Mouse (Mus musculus) stomach, postnatal 0 days (tissue): Measurements from ENCODE around the gene Wiz.

Source experiments
- CTCF ChIP-seq: IDR thresholded peaks from 2 replicates; pipeline ENCODE4 v1.5.1; 2016; ENCODE audit warnings: antibody characterized with exemption, low read depth, mild to moderate bottlenecking, moderate library complexity
- EP300 ChIP-seq: optimal IDR thresholded peaks from 2 replicates; pipeline ENCODE3; 2016; ENCODE audit warnings: antibody characterized with exemption

DNA sequence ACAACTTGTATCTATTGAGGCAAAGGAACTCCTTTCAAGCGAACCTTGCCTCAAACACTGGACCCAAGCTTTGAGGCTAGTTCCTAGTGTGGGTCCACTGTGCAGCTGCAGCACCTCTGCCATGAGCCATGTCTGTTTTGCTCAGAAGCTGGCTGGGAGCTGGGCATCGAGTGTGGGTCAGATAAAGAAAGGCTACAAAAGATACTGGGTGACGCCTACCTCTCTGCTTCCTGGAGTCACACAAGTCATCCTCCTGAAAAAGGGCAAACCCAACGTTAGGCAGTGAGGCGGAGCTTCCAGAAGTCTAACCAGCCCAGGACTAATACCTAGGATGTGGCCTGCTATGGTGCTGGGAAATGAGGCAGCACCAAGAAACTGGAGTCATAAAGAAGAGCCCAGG lies 75.3 kb downstream of the Wiz start:
- TF ChIP-seq EP300 (no peak), CTCF (no peak)
